Mouse (Mus musculus) kidney, embryonic 15.5 days (tissue): ENCODE results near the gene Ntn5. TPM values are rescaled to one million over a fixed set of nuclear protein-coding genes. Genes with fewer than 3 reads are reported as not detected.
A peak's percentile ranks its signal among the peaks of the same experiment; 100 is the strongest.

Experiments
- ATAC-seq: fragments of 200-750 bp; cut with Nextera tagmentation; replicated peaks from 2 replicates; pipeline ENCODE4 v1.8.0; 2017; ENCODE audit warnings: moderate TSS enrichment; ENCODE audit not compliant: low FRiP score
- H3K27ac ChIP-seq: fragments of 300-500 bp; sonication (generic); 2 replicates; pipeline ENCODE4 v1.5.1; 2015; ENCODE audit warnings: mild to moderate bottlenecking, inconsistent platforms
- H3K27me3 ChIP-seq: fragments of 300-500 bp; sonication (generic); 2 replicates; pipeline ENCODE4 v1.6.1; 2015; ENCODE audit warnings: inconsistent platforms
- H3K36me3 ChIP-seq: fragments of 300-500 bp; sonication (generic); 2 replicates; pipeline ENCODE4 v1.6.1; 2015; ENCODE audit warnings: inconsistent platforms
- H3K4me1 ChIP-seq: fragments of 300-500 bp; sonication (generic); 2 replicates; pipeline ENCODE4 v1.6.1; 2015; ENCODE audit warnings: inconsistent platforms
- H3K4me2 ChIP-seq: fragments of 300-500 bp; sonication (generic); 2 replicates; pipeline ENCODE4 v1.6.1; 2015; ENCODE audit warnings: moderate library complexity, mild to moderate bottlenecking, inconsistent platforms
- H3K4me3 ChIP-seq: fragments of 300-500 bp; sonication (generic); replicated peaks from 2 replicates; pipeline ENCODE4 v1.5.1; 2015; ENCODE audit warnings: mild to moderate bottlenecking, inconsistent platforms
- H3K9ac ChIP-seq: fragments of 300-500 bp; sonication (generic); 2 replicates; pipeline ENCODE4 v1.6.1; 2015; ENCODE audit warnings: mild to moderate bottlenecking, inconsistent platforms
- H3K9me3 ChIP-seq: fragments of 300-500 bp; sonication (generic); replicated peaks from 2 replicates; pipeline ENCODE4 v1.6.1; 2016; ENCODE audit warnings: inconsistent platforms
- WGBS: fragments of 180-500 bp; shearing (Covaris S2); methylation state at CpG from one replicate; pipeline ENCODE4 v1.1.7; 2015; ENCODE audit warnings: mixed read lengths; 5-methylcytosine and 5-hydroxymethylcytosine counted together
- polyA plus RNA-seq: library from polyadenylated mRNA; unstranded; fragments of >200 nt; fragmentation: Nextera tagmentation; extraction: Ambion mirVana; gene quantifications from 2 replicates; pipeline ENCODE4 v1.2.1, GENCODE M21; 2015

Ntn5 gene
- 0.21 and 0.24 TPM in 2 replicates for polyA plus RNA-seq

DNA sequence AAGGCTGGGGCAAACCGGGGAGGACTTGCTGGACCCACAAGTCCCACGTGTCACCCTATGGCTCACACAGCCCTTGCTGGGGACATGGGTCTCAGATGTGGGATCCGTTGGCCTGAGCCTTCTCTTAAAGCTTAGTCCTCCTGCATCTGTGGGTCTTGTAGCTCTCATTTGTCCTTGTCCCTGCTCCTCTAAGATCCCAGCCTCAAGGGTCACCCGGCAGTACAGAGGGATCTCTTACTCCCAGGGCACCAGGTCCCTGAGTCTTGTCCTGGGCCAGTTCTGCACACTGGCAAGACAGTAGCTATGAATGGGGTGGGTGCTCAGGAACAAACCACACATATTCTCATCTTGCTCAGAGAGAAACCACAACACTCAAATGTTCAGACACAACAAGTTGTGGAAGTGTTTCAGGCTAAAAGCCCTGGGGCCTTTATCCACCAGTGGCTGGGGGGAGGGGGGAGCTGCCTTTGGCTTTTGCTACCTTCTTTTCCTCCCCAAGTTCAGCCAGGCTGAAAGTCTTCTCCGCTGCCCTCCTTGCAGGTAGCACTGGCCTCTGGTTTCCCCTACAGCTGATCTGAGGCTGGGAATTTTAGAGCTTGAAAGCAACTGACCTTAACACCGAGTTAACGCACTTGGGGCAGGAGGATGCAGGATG lies at the start of gene Ntn5:
TSS of gene Ntn5 (plus strand) at position 627 of the 655 bp plus-strand sequence.
- Histone ChIP-seq H3K27ac (no peak within 1 kb of the TSS), H3K4me2 (no peak within 1 kb of the TSS), H3K27me3 (0 out of 2 replicates have a peak, but pooled peaks cover 3% of the 10 kb centered on the region), H3K9ac (no peak within 1 kb of the TSS), H3K4me3 (no peak within 1 kb of the TSS), H3K36me3 (no peaks in the 10 kb centered on the region), H3K9me3 (no peaks in the 10 kb centered on the region), H3K4me1 (peaks cover 47% of the 10 kb centered on the region)
- WGBS = 70% methylated on average over 7 of the region's 7 CpGs
- ATAC-seq = no peak

DNA sequence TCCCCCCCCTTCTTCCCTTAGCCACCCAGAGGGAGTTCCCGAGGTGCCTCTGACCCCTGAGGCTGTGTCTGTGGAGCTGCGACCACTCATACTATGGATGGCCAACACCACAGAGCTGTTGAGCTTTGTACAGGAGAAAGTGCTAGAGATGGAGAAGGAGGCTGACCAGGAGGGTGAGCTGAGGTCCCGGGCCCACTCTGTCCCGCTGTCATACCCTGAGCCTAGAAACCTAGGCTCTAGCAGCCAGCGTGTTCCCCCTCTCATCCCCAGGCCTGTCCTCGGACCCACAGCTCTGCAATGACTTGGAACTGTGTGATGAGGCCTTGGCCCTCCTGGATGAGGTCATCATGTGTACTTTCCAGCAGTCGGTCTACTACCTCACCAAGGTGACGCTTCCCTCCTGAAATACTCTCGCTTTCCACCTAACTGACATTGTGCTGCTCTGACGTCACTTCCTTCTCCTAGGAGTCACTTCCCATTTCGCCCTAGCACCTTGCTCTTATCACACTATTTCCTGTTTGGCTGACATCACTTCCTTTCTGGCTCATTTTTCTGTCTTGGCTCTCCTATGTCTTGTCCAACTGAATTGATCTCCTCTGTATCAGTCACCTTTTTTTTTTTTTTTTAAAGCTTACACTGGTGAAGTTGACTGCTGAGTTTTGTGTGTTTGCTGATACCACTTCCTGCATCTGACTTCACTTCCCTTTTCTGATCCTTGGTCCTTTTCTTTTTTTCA lies 48.7 kb upstream of the Ntn5 start:
- peaks cover 56% of the 10 kb centered on the region for H3K4me1 ChIP-seq
- H3K4me2 ChIP-seq = no peak overlapping the region
- no peak overlapping the region for H3K4me3 ChIP-seq
- H3K9ac ChIP-seq = no peak overlapping the region
- H3K36me3 ChIP-seq = peaks cover 14% of the 10 kb centered on the region; the same call in 1 of the 2 replicates
- H3K9me3 ChIP-seq = no peaks in the 10 kb centered on the region
- peak overlapping the region; percentile 77 for H3K27ac ChIP-seq
- no peak for ATAC-seq
- WGBS = 83% methylated on average over 11 of the region's 11 CpGs
- peaks cover 2% of the 10 kb centered on the region; the same call in 1 of the 2 replicates for H3K27me3 ChIP-seq

DNA sequence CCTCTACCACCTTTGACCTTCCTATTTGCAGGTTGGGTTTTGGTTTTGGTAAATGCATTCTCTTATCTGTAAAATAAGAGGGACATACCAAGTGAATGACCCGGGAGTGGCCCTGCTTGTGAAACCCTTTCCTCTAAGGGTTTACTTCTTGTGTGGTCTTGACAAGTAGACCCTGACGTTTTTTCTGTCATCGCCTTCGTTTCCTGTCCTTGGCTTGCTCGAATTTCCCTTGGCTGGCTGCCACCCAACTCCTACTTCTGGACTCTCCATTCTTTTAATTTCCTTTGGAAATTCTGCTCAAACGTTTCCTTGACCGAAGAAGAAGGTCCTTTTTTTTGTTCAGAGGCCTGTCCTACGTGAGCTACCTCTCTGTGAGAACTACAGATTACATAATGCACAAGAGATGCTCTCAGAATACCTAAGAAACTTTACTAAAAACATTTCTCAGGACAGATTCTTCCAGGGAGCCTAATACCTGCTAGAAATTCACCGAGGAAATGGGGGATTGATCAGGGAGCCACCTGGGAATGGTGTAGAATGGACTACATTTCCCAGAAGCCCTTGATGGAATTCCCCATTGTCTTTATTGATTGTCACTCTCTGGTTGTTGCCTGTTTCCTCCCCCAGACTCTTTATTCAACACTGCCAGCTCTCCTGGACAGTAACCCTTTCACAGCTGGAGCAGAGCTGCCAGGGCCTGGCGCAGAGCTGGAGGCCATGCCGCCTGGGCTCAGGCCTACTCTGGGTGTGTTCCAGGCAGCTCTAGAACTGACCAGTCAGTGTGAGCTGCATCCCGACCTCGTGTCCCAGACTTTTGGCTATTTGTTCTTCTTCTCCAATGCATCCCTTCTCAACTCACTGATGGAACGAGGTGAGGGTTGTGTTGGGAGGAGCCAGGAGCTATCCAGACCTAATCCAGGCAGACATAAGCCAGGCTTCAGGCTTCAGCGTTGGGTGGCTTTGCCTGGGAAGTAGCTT lies 47.8 kb upstream of the Ntn5 start:
- Histone ChIP-seq H3K4me3 (no peak overlapping the region), H3K27ac (peak overlapping the region; percentile 77), H3K36me3 (peaks cover 14% of the 10 kb centered on the region; the same call in 1 of the 2 replicates), H3K4me2 (no peak overlapping the region), H3K27me3 (no peaks in the 10 kb centered on the region; the same call in 1 of the 2 replicates), H3K9ac (0 out of 2 replicates have a peak overlapping the region, but pooled peaks have one; percentile 10), H3K4me1 (peaks cover 65% of the 10 kb centered on the region), H3K9me3 (no peaks in the 10 kb centered on the region)
- no peak for ATAC-seq
- 59% methylated on average over 15 of the region's 15 CpGs for WGBS

DNA sequence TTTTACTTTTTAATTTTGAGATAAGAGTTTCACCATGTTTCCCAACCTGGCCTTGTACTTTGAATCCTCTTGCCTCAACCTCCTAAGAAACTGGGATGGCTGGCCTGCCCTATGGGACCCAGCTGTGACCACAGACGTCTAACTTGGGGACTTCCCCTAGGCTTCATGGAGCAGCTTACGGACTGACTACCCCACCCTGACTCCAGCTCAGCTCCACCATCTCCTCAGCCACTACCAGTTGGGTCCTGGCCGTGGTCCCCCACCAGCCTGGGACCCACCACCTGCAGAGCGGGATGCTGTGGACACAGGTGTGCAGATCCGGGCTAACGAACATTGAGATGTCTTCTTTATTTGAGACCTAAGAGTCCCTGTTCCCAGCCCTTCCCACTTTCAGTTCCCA lies 46.1 kb upstream of the Ntn5 start:
- Histone ChIP-seq H3K4me3 (no peak overlapping the region), H3K27ac (no peak overlapping the region), H3K27me3 (no peaks in the 10 kb centered on the region; the same call in 1 of the 2 replicates), H3K4me1 (peaks cover 75% of the 10 kb centered on the region), H3K9ac (no peak overlapping the region), H3K9me3 (no peaks in the 10 kb centered on the region), H3K36me3 (peaks cover 14% of the 10 kb centered on the region; the same call in 1 of the 2 replicates), H3K4me2 (no peak overlapping the region; the same call in 1 of the 2 replicates)
- no peak for ATAC-seq
- WGBS = 93% methylated on average over 6 of the region's 6 CpGs

DNA sequence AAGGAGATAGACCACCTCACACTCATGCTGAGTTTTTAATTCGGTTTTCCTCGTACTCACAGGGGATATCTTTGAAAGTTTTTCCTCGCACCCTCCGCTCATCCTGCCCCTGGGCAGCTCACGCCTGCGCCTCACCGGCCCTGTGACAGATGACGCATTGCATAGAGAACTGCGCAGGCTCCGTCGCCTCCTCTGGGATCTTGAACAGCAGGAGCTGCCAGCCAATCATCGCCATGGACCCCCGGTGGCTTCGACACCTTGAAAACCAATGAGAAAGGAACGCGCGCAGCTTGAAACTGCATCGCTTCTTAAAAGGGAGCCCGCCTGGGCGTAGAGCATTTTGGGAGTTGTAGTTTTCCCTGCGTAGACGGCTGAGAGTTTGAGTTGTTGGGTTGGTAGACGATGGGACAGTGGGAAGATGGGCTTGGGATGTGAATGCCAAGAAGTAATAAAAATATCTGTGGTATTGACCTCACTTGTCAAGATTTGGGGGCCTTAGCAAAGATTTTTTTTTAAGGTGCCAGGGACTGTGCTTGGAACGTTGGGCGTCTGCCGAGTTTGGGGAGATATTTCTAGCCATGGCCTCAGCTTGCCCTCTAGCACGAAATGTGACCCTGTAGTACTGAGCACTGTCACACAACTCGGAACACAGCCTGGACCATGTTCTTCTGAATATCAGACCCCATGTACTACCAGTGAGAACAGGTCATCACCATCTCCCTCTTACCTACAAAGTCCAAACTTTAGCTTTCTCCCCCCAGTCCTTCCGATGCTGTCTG lies 45.0 kb upstream of the Ntn5 start:
- peaks cover 14% of the 10 kb centered on the region; the same call in 1 of the 2 replicates for H3K36me3 ChIP-seq
- 21% methylated on average over 29 of the region's 29 CpGs for WGBS

DNA sequence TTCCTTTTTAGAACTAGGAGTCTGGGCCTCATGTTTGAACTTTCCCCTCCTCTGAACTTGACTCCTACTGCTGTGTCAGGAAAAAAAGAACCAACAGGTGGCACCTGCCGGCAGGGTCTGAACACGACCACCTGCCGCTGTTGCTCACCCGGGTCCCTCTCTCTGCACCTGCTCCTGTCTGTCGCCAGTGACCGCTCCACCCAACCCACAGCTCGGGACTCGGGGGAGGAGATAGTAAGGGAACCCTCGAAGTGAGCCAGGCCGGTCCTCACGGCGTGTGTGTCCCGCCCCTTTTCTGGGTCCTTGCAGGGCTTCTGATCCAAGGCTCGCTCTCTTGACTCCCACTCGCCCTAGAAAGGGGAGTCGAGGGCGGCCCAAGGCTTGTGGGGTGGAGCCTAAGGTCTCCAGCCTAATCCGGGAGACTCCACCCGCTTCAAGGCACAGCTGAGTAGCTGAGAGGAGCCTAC lies 44.2 kb upstream of the Ntn5 start, which contains the start of gene Mamstr:
TSS of gene Mamstr (plus strand) at position 417 of the 467 bp plus-strand sequence.
- Histone ChIP-seq H3K4me3 (no peak within 1 kb of the TSS), H3K36me3 (peaks cover 14% of the 10 kb centered on the region; the same call in 1 of the 2 replicates), H3K27me3 (no peaks in the 10 kb centered on the region), H3K27ac (peak within 1 kb of the TSS; percentile 57), H3K9me3 (no peaks in the 10 kb centered on the region), H3K4me2 (peak within 1 kb of the TSS; percentile 55), H3K4me1 (peaks cover 84% of the 10 kb centered on the region), H3K9ac (no peak within 1 kb of the TSS)
- WGBS = 26% methylated on average over 19 of the region's 19 CpGs
- ATAC-seq = no peak

More for the DNA sequence above, 45.0 kb upstream of the Ntn5 start:
- Histone ChIP-seq H3K9ac (no peak overlapping the region), H3K4me3 (peak overlapping the region; percentile 33), H3K4me2 (peak overlapping the region; percentile 55), H3K27me3 (no peaks in the 10 kb centered on the region), H3K4me1 (peaks cover 78% of the 10 kb centered on the region), H3K9me3 (no peaks in the 10 kb centered on the region), H3K27ac (peak overlapping the region; percentile 23; the same call in 1 of the 2 replicates)
- ATAC-seq = peak; percentile 79

DNA sequence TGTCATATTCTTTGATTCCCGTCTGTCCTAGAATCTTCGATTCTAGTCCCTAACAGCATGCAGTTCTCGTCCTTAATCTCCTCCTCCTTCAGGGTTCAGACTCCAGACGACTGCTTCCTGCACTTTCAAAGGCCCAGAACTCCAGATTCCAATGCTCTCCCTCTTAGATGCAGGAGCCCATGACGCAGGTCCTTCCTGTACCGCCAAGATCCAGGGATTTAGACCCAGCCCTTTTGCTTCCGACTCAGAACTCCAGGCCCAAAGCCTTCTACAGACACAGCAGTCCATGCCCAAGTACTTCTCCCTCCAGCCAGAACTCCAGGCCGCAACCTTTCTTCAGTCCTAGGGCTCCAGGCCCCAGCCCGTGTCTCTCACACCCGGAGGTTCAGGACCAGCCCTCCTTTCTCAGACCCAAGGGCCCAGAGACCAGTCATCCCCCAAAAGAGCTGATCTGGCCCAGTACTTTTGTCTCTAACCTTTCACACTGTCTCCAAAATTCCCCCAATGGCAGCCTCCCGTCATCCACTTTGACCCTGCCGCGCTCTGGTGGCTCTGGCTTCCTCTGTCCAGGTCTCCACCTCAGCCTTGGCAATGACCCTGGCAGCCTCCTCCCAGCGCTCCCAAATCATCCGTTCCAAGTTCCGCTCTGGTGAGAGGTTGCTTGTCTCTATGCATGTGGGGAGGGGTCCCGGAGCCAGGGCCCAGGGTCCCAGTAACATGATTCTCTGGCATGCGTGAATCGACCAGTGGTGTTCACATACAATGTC lies 43.4 kb upstream of the Ntn5 start:
- no peak overlapping the region for H3K4me3 ChIP-seq
- H3K36me3 ChIP-seq = peaks cover 14% of the 10 kb centered on the region; the same call in 1 of the 2 replicates
- H3K9me3 ChIP-seq = no peaks in the 10 kb centered on the region
- 0 out of 2 replicates have a peak overlapping the region, but pooled peaks have one; percentile 33 for H3K4me2 ChIP-seq
- 60% methylated on average over 19 of the region's 19 CpGs for WGBS
- H3K9ac ChIP-seq = no peak overlapping the region
- H3K27ac ChIP-seq = peak overlapping the region; percentile 57
- no peak for ATAC-seq
- H3K4me1 ChIP-seq = peaks cover 82% of the 10 kb centered on the region
- H3K27me3 ChIP-seq = no peaks in the 10 kb centered on the region

DNA sequence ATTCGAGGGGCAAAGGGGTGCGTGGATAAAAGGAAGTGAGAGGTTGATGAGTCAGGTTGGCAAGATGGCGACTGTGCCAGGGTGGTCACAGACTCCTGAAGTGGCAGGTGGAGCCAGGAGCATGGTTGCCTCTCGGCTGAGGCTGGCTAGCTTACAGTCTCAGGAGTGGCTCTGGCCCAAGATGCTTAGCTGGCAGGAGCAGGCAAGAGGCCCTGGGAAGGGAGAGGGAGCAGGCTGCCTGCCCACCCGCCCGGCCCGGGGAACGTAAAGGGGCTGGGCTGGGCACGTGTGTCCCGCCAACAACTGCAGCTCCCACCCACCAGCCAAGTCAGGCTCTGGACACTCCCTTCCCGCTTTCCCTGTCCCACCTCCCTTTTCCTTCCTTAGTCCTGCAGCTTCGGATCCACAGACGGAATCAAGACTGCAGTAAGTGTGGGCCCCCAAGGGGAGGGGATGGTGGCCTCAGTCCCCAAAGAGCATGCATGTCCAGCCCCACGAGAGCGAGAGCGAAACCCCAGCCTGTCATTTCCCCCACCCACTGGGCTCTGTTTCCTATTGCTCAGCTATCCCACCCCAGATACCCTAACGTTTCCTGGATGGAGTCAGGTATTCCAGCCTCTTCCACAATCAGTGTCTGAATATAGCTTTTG lies 42.3 kb upstream of the Ntn5 start:
- Histone ChIP-seq H3K27me3 (no peaks in the 10 kb centered on the region), H3K4me3 (peak overlapping the region; percentile 47), H3K4me2 (peak overlapping the region; percentile 76), H3K36me3 (peaks cover 8% of the 10 kb centered on the region; the same call in 1 of the 2 replicates), H3K9me3 (no peaks in the 10 kb centered on the region), H3K9ac (no peak overlapping the region), H3K4me1 (peaks cover 72% of the 10 kb centered on the region), H3K27ac (peak overlapping the region; percentile 57)
- WGBS = 41% methylated on average over 17 of the region's 17 CpGs
- ATAC-seq = no peak

DNA sequence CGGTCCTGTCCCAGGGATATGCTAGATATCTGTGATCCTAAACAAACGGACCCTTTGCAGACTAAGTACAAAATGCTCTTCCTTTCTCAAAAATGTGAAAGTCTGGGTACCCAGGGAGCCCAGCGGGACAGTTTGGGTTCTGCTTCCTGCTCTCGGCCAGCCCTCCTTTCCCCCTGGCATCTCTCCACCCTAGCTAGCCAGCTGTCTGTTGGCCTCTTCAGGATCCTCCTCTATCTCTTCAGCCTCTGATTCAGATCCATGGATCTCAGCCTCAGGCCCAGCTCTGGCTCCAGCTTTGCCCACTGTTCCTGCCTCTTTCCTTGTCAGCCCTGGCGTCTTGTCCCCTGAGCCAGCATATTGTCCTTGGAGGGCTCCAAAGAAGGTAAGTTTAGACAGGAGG lies 41.7 kb upstream of the Ntn5 start:
- 76% methylated on average over 5 of the region's 5 CpGs for WGBS
- peak overlapping the region; percentile 47 for H3K4me3 ChIP-seq
- peak overlapping the region; percentile 76 for H3K4me2 ChIP-seq
- peaks cover 69% of the 10 kb centered on the region for H3K4me1 ChIP-seq
- H3K9me3 ChIP-seq = no peaks in the 10 kb centered on the region
- H3K36me3 ChIP-seq = peaks cover 2% of the 10 kb centered on the region; the same call in 1 of the 2 replicates
- 0 out of 2 replicates have a peak overlapping the region, but pooled peaks have one; percentile 14 for H3K9ac ChIP-seq
- H3K27ac ChIP-seq = peak overlapping the region; percentile 57; the same call in 1 of the 2 replicates
- no peaks in the 10 kb centered on the region for H3K27me3 ChIP-seq
- ATAC-seq = no peak
